Mouse (Mus musculus) kidney, postnatal 0 days (tissue): ENCODE results near the gene Rgl1. TPM values are rescaled to one million over a fixed set of nuclear protein-coding genes. Genes with fewer than 3 reads are reported as not detected.
A peak's percentile ranks its signal among the peaks of the same experiment; 100 is the strongest.

ENCODE experiments used
- ATAC-seq: fragments of 200-750 bp; cut with Nextera tagmentation; replicated peaks from 2 replicates; pipeline ENCODE4 v1.8.0; 2017; ENCODE audit warnings: low read depth, moderate number of reproducible peaks, moderate TSS enrichment, moderate library complexity; ENCODE audit not compliant: low FRiP score
- DNase-seq: peaks from one replicate; pipeline ENCODE4 v3.0.0-alpha.2; 2016; ENCODE audit warnings: low spot score
- H3K27ac ChIP-seq: fragments of 300-500 bp; sonication (generic); 2 replicates; pipeline ENCODE4 v1.5.1; 2014; ENCODE audit warnings: mild to moderate bottlenecking
- H3K27me3 ChIP-seq: fragments of 300-500 bp; sonication (generic); 2 replicates; pipeline ENCODE4 v1.6.1; 2014; ENCODE audit warnings: low read length, mixed read lengths; ENCODE audit not compliant: insufficient read depth
- H3K36me3 ChIP-seq: fragments of 300-500 bp; sonication (generic); 2 replicates; pipeline ENCODE4 v1.6.1; 2014; ENCODE audit warnings: low read length, mixed read lengths; ENCODE audit not compliant: insufficient read depth
- H3K4me1 ChIP-seq: fragments of 300-500 bp; sonication (generic); replicated peaks from 2 replicates; pipeline ENCODE4 v1.6.1; 2014; ENCODE audit warnings: antibody characterized with exemption, low read length, mixed read lengths; ENCODE audit not compliant: insufficient read depth
- H3K4me2 ChIP-seq: fragments of 300-500 bp; sonication (generic); 2 replicates; pipeline ENCODE4 v1.6.1; 2014; ENCODE audit warnings: mild to moderate bottlenecking, low read length, moderate library complexity, mixed read lengths
- H3K4me3 ChIP-seq: fragments of 300-500 bp; sonication (generic); replicated peaks from 2 replicates; pipeline ENCODE4 v1.5.1; 2014; ENCODE audit warnings: low read depth, low read length
- H3K9ac ChIP-seq: fragments of 300-500 bp; sonication (generic); 2 replicates; pipeline ENCODE4 v1.6.1; 2014; ENCODE audit warnings: low read depth, low read length
- H3K9me3 ChIP-seq: fragments of 300-500 bp; sonication (generic); replicated peaks from 2 replicates; pipeline ENCODE4 v1.6.1; 2016; ENCODE audit warnings: low read length, inconsistent platforms, mixed read lengths
- CTCF ChIP-seq: IDR thresholded peaks from 2 replicates; pipeline ENCODE4 v1.5.1; 2016; ENCODE audit warnings: antibody characterized with exemption, low read depth, mild to moderate bottlenecking, moderate library complexity
- WGBS: fragments of 180-500 bp; shearing (Covaris S2); extraction: QIAGEN DNeasy Blood & Tissue Kit; methylation state at CpG from one replicate; pipeline ENCODE4 v1.1.7; 2014; 5-methylcytosine and 5-hydroxymethylcytosine counted together
- polyA plus RNA-seq: library from polyadenylated mRNA; unstranded; fragments of >200 nt; fragmentation: Nextera tagmentation; extraction: Ambion mirVana; gene quantifications from 2 replicates; pipeline ENCODE4 v1.2.1, GENCODE M21; 2015

Gene Rgl1
- polyA plus RNA-seq, 1 experiment from 2014 or later: 59.4 TPM

GRCm38 (mm10) chr1:152573470-152574059, 192.6 kb downstream of the Rgl1 start:
- peak; percentile 78 for ATAC-seq
- 43% methylated on average over 8 of the region's 8 CpGs for WGBS
- no peak overlapping the region for H3K4me2 ChIP-seq

DNA sequence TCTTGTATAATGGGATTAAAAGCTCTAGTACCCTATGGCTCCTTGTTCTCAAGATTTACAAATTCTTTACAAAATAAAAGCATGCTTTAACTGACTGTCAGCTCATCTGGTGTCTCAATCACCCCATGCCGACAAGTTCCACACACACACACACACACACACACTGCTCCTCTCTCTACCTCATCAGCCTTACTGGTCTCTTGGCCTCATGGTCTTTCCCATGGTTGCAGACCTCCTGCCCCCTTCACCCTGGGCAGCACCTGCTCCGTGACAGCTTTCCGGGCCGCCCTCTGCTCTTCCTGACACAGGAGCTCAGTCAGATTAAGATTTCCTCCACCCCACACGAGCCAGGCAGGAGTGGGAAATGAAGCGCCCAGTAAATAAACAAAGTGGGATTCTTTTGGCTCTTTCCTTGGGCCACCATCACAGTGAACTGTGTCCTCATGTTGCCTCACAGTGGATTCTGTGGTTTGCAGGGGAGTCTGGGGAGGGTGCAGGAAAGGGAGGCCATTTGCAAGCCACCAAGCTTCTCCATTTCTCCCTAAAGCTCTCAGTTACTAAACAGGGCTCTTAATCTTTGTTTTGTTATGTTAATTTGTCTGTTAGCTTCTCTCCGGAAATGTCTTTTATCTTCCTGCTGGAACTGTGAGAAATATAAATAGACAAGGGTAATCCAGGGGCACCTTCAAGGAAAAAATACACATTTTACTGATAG, 193.2 kb downstream of the Rgl1 start:
- TF ChIP-seq CTCF: no peak
- H3K27me3 ChIP-seq: no peaks in the 10 kb centered on the region
- H3K36me3 ChIP-seq: no peaks in the 10 kb centered on the region
- H3K4me1 ChIP-seq: peaks cover 32% of the 10 kb centered on the region
- peak overlapping the region; percentile 64 for H3K27ac ChIP-seq
- no peaks in the 10 kb centered on the region for H3K9me3 ChIP-seq
- peak; percentile 66 for DNase-seq
- no peak overlapping the region for H3K4me2 ChIP-seq
- 31% methylated on average over 7 of the region's 7 CpGs for WGBS
- H3K9ac ChIP-seq: no peak overlapping the region
- H3K4me3 ChIP-seq: no peak overlapping the region
- ATAC-seq: no peak

More at GRCm38 (mm10) chr1:152573470-152574059, 192.6 kb downstream of the Rgl1 start:
- Histone ChIP-seq H3K9me3 (no peaks in the 10 kb centered on the region), H3K27ac (peak overlapping the region; percentile 64), H3K36me3 (no peaks in the 10 kb centered on the region), H3K4me1 (peaks cover 32% of the 10 kb centered on the region), H3K9ac (no peak overlapping the region), H3K27me3 (no peaks in the 10 kb centered on the region), H3K4me3 (no peak overlapping the region)
- DNase-seq: no peak
- TF ChIP-seq CTCF: no peak

GRCm38 (mm10) chr1:152571340-152571739, 194.8 kb downstream of the Rgl1 start:
- H3K9me3 ChIP-seq: no peaks in the 10 kb centered on the region
- H3K4me3 ChIP-seq: no peak overlapping the region
- peaks cover 26% of the 10 kb centered on the region for H3K4me1 ChIP-seq
- no peaks in the 10 kb centered on the region for H3K27me3 ChIP-seq
- 92% methylated on average over 14 of the region's 14 CpGs for WGBS
- no peak for ATAC-seq
- DNase-seq: no peak
- no peak overlapping the region for H3K27ac ChIP-seq
- no peak overlapping the region for H3K9ac ChIP-seq
- no peak overlapping the region for H3K4me2 ChIP-seq
- no peaks in the 10 kb centered on the region for H3K36me3 ChIP-seq
- TF ChIP-seq CTCF: no peak

GRCm38 (mm10) chr1:152570681-152571080, 195.5 kb downstream of the Rgl1 start:
- Histone ChIP-seq H3K4me1 (peaks cover 20% of the 10 kb centered on the region), H3K9me3 (no peaks in the 10 kb centered on the region)

DNA sequence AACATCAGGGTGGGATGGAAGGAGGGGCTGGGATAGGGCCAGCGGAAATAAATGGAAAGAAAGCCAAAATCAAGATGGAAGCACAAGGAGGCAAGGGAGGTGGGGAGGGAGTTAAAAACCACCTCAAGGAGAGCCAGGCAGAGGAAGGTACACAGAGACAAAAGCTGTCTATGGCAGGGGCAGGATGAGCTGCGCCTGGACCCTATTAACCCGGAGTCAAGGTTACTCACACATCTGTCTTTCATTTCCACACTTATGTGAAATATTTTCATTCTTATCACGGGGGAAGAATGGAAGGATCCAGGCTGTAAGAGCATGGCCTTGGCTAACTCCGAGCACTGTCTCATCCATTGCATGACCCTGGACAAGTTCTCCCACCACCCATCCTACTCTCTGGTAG, 202.9 kb downstream of the Rgl1 start:
- 73% methylated on average over 5 of the region's 5 CpGs for WGBS
- ATAC-seq: no peak

More at GRCm38 (mm10) chr1:152570681-152571080, 195.5 kb downstream of the Rgl1 start:
- Histone ChIP-seq H3K36me3 (no peaks in the 10 kb centered on the region), H3K4me3 (no peak overlapping the region), H3K27me3 (no peaks in the 10 kb centered on the region), H3K9ac (no peak overlapping the region), H3K4me2 (no peak overlapping the region), H3K27ac (no peak overlapping the region)
- 86% methylated on average over 9 of the region's 9 CpGs for WGBS
- no peak for DNase-seq
- ATAC-seq: no peak
- no peak for TF ChIP-seq CTCF

GRCm38 (mm10) chr1:152562877-152563276, 203.3 kb downstream of the Rgl1 start:
- H3K27ac ChIP-seq: no peak overlapping the region
- no peak overlapping the region for H3K4me2 ChIP-seq
- H3K4me1 ChIP-seq: peaks cover 7% of the 10 kb centered on the region; the same call in 1 of the 2 replicates
- no peaks in the 10 kb centered on the region for H3K36me3 ChIP-seq
- WGBS: 74% methylated on average over 6 of the region's 6 CpGs
- DNase-seq (no peak), ATAC-seq (no peak)
- H3K9me3 ChIP-seq: no peaks in the 10 kb centered on the region
- no peaks in the 10 kb centered on the region for H3K27me3 ChIP-seq
- H3K4me3 ChIP-seq: no peak overlapping the region
- H3K9ac ChIP-seq: no peak overlapping the region
- no peak for TF ChIP-seq CTCF

More for the DNA sequence above, 202.9 kb downstream of the Rgl1 start:
- H3K4me3 ChIP-seq: no peak overlapping the region
- no peak overlapping the region for H3K4me2 ChIP-seq
- DNase-seq: no peak
- H3K36me3 ChIP-seq: no peaks in the 10 kb centered on the region
- no peaks in the 10 kb centered on the region for H3K27me3 ChIP-seq
- H3K9ac ChIP-seq: no peak overlapping the region
- TF ChIP-seq CTCF: no peak
- H3K27ac ChIP-seq: no peak overlapping the region
- H3K9me3 ChIP-seq: no peaks in the 10 kb centered on the region
- peaks cover 7% of the 10 kb centered on the region; the same call in 1 of the 2 replicates for H3K4me1 ChIP-seq
